Mouse (Mus musculus): Measurements from ENCODE around the gene Myo5c. TPM values are rescaled to one million over a fixed set of nuclear protein-coding genes. Genes with fewer than 3 reads are reported as not detected.

The Myo5c gene
- polyA plus RNA-seq, 1 experiment from 2014 or later = 0.47 TPM

- Histone ChIP-seq H3K4me3 (replicated peaks; ENCODE audit: low read length) (no peak overlapping the region), H3K27me3 (replicated peaks; ENCODE audit: control insufficient read depth, insufficient read depth, low read length) (no peaks in the 10 kb centered on the region), H3K4me2 (ENCODE audit: low read length) (no peak overlapping the region), H3K27ac (ENCODE audit: low read length) (no peak overlapping the region), H3K9ac (replicated peaks; ENCODE audit: low read depth, low read length) (no peak overlapping the region), H3K9me3 (ENCODE audit: control insufficient read depth, low read length) (no peaks in the 10 kb centered on the region), H3K36me3 (ENCODE audit: control insufficient read depth, insufficient read depth) (peaks cover 4% of the 10 kb centered on the region), H3K4me1 (replicated peaks; ENCODE audit: control insufficient read depth, insufficient read depth, low read length) (no peaks in the 10 kb centered on the region)
- 91% methylated on average over 3 of the region's 3 CpGs for WGBS
- ATAC-seq = no peak
Observed at GRCm38 (mm10) chr9:75328047-75328446, 96.2 kb downstream of the Myo5c start.

GRCm38 (mm10) chr9:75330821-75331220, 99.0 kb downstream of the Myo5c start:
- ATAC-seq = no peak
- H3K36me3 ChIP-seq (ENCODE audit: control insufficient read depth, insufficient read depth) = peaks cover 6% of the 10 kb centered on the region

DNA sequence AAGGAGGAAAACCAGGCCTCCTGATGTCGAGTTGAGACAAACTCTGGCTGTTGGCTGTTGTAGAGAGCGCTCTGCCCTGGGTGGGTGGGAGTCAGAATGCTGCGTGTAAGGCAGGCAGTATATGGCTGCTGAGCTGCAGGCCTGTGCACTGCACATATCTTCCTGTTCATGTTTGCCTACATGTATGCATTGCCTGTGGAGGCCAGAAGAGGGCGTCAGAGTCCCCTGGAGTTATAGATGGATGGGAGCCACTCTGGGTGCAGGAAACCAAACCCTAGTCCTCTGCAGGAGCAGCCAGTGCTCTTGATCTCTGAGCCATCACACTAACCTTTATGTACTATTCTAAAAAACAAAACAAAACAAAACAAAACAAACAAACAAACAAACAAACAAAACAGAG, 102.6 kb downstream of the Myo5c start:
- Histone ChIP-seq H3K9ac (replicated peaks; ENCODE audit: low read depth, low read length) (no peak overlapping the region), H3K9me3 (ENCODE audit: control insufficient read depth, low read length) (no peaks in the 10 kb centered on the region), H3K27me3 (replicated peaks; ENCODE audit: control insufficient read depth, insufficient read depth, low read length) (no peaks in the 10 kb centered on the region), H3K36me3 (ENCODE audit: control insufficient read depth, insufficient read depth) (peaks cover 19% of the 10 kb centered on the region), H3K27ac (ENCODE audit: low read length) (no peak overlapping the region), H3K4me3 (replicated peaks; ENCODE audit: low read length) (no peak overlapping the region), H3K4me1 (replicated peaks; ENCODE audit: control insufficient read depth, insufficient read depth, low read length) (no peaks in the 10 kb centered on the region), H3K4me2 (ENCODE audit: low read length) (no peak overlapping the region)
- WGBS = 84% methylated on average over 4 of the region's 4 CpGs
- ATAC-seq = no peak

More at GRCm38 (mm10) chr9:75330821-75331220, 99.0 kb downstream of the Myo5c start:
- 91% methylated on average over 8 of the region's 8 CpGs for WGBS
- H3K4me3 ChIP-seq (replicated peaks; ENCODE audit: low read length) = no peak overlapping the region
- no peaks in the 10 kb centered on the region for H3K4me1 ChIP-seq (replicated peaks; ENCODE audit: control insufficient read depth, insufficient read depth, low read length)
- H3K4me2 ChIP-seq (ENCODE audit: low read length) = no peak overlapping the region
- no peak overlapping the region for H3K9ac ChIP-seq (replicated peaks; ENCODE audit: low read depth, low read length)
- no peaks in the 10 kb centered on the region for H3K27me3 ChIP-seq (replicated peaks; ENCODE audit: control insufficient read depth, insufficient read depth, low read length)
- H3K9me3 ChIP-seq (ENCODE audit: control insufficient read depth, low read length) = no peaks in the 10 kb centered on the region
- no peak overlapping the region for H3K27ac ChIP-seq (ENCODE audit: low read length)

DNA sequence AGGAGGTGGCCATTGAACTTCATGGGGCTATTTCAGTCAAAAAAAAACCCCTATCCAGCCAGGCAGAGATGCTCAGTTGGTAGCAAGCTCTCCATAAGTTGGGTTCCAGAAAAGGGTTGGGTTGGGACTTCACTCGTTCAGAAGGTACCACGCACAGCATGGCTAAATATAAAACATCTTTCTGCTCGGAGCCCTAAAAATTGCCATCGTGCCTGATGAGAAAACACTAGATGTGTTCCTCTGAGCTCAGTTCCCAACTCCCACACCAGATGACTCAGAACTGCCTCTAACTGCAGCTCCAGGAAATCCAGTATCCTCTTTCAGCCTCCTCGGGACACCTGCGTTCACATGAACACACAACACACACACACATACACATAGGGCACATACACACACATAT, 106.2 kb downstream of the Myo5c start:
- Histone ChIP-seq H3K4me2 (ENCODE audit: low read length) (no peak overlapping the region), H3K9me3 (ENCODE audit: control insufficient read depth, low read length) (no peaks in the 10 kb centered on the region), H3K27ac (ENCODE audit: low read length) (no peak overlapping the region), H3K9ac (replicated peaks; ENCODE audit: low read depth, low read length) (no peak overlapping the region), H3K4me3 (replicated peaks; ENCODE audit: low read length) (no peak overlapping the region), H3K36me3 (ENCODE audit: control insufficient read depth, insufficient read depth) (peaks cover 18% of the 10 kb centered on the region), H3K4me1 (replicated peaks; ENCODE audit: control insufficient read depth, insufficient read depth, low read length) (no peaks in the 10 kb centered on the region), H3K27me3 (replicated peaks; ENCODE audit: control insufficient read depth, insufficient read depth, low read length) (no peaks in the 10 kb centered on the region)
- ATAC-seq = no peak
- WGBS = 94% methylated on average over 6 of the region's 6 CpGs

DNA sequence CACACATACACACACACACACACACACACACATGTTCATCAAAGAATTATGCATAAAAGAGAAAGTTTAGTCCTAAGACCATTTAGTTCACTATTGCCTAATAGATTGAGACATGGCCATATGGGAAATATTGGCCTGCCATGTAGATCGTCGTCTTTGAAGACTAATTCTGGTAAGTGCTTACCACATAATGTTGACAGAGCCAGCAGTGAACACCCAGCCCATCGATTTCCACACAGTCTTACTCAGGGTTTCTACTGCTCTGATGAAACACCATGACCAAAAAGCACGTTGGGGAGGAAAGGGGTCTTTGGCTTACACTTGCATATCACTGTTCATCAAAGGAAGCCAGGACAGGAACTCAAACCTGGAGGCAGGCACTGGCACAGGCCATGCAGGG, 110.6 kb downstream of the Myo5c start:
- Histone ChIP-seq H3K4me3 (replicated peaks; ENCODE audit: low read length) (no peak overlapping the region), H3K9ac (replicated peaks; ENCODE audit: low read depth, low read length) (no peak overlapping the region), H3K36me3 (ENCODE audit: control insufficient read depth, insufficient read depth) (peaks cover 19% of the 10 kb centered on the region), H3K27me3 (replicated peaks; ENCODE audit: control insufficient read depth, insufficient read depth, low read length) (no peaks in the 10 kb centered on the region), H3K4me1 (replicated peaks; ENCODE audit: control insufficient read depth, insufficient read depth, low read length) (no peaks in the 10 kb centered on the region), H3K27ac (ENCODE audit: low read length) (no peak overlapping the region), H3K9me3 (ENCODE audit: control insufficient read depth, low read length) (no peaks in the 10 kb centered on the region), H3K4me2 (ENCODE audit: low read length) (no peak overlapping the region)
- 91% methylated on average over 4 of the region's 4 CpGs for WGBS
- ATAC-seq = no peak

DNA sequence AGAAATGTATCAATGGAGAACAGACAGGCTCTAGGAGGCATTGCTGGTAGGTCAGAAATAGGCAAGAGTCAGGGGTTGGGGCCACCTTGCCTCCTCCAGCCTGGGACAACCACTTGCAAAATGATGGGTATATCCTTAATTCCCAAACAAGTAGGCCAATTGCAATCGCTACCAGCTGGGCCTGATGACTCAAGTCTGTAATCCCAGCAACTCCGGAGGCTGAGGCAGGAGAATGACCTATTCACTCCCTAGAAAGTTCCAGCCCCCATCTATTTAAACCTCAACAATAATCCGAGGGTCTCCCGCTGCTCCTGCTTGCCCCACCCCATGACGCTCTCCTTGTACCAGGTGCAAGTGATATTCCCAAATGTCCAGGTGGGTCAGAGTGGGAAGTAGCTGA, 115.6 kb downstream of the Myo5c start, which contains the start of gene Bcl2l10:
Gene Bcl2l10, plus strand, starts transcription at position 301 of the 400 bp plus-strand sequence.
- no peak within 1 kb of the TSS for H3K9ac ChIP-seq (replicated peaks; ENCODE audit: low read depth, low read length)
- H3K4me3 ChIP-seq (replicated peaks; ENCODE audit: low read length) = no peak within 1 kb of the TSS
- H3K4me2 ChIP-seq (ENCODE audit: low read length) = no peak within 1 kb of the TSS
- H3K4me1 ChIP-seq (replicated peaks; ENCODE audit: control insufficient read depth, insufficient read depth, low read length) = no peaks in the 10 kb centered on the region
- ATAC-seq = no peak
- H3K27me3 ChIP-seq (replicated peaks; ENCODE audit: control insufficient read depth, insufficient read depth, low read length) = no peaks in the 10 kb centered on the region
- WGBS = 87% methylated on average over 5 of the region's 5 CpGs
- no peak within 1 kb of the TSS for H3K27ac ChIP-seq (ENCODE audit: low read length)
- H3K9me3 ChIP-seq (ENCODE audit: control insufficient read depth, low read length) = no peaks in the 10 kb centered on the region
- H3K36me3 ChIP-seq (ENCODE audit: control insufficient read depth, insufficient read depth) = peaks cover 4% of the 10 kb centered on the region

- peaks cover 4% of the 10 kb centered on the region; the same call in 1 of the 2 replicates for H3K36me3 ChIP-seq (ENCODE audit: control insufficient read depth, insufficient read depth)
- H3K4me3 ChIP-seq (replicated peaks; ENCODE audit: low read length) = no peak overlapping the region
- H3K27ac ChIP-seq (ENCODE audit: low read length) = no peak overlapping the region
- no peak overlapping the region for H3K4me2 ChIP-seq (ENCODE audit: low read length)
- no peak overlapping the region for H3K9ac ChIP-seq (replicated peaks; ENCODE audit: low read depth, low read length)
- ATAC-seq = no peak
- H3K4me1 ChIP-seq (replicated peaks; ENCODE audit: control insufficient read depth, insufficient read depth, low read length) = no peaks in the 10 kb centered on the region
- H3K9me3 ChIP-seq (ENCODE audit: control insufficient read depth, low read length) = no peaks in the 10 kb centered on the region
- 95% methylated on average over 17 of the region's 17 CpGs for WGBS
- H3K27me3 ChIP-seq (replicated peaks; ENCODE audit: control insufficient read depth, insufficient read depth, low read length) = no peaks in the 10 kb centered on the region
Observed at GRCm38 (mm10) chr9:75348066-75348465, 116.2 kb downstream of the Myo5c start.

- ATAC-seq = no peak
- Histone ChIP-seq H3K4me3 (replicated peaks; ENCODE audit: low read length) (no peak overlapping the region), H3K27ac (ENCODE audit: low read length) (no peak overlapping the region), H3K27me3 (replicated peaks; ENCODE audit: control insufficient read depth, insufficient read depth, low read length) (no peaks in the 10 kb centered on the region), H3K36me3 (ENCODE audit: control insufficient read depth, insufficient read depth) (peaks cover 3% of the 10 kb centered on the region; the same call in 1 of the 2 replicates), H3K9me3 (ENCODE audit: control insufficient read depth, low read length) (no peaks in the 10 kb centered on the region), H3K4me1 (replicated peaks; ENCODE audit: control insufficient read depth, insufficient read depth, low read length) (no peaks in the 10 kb centered on the region), H3K4me2 (ENCODE audit: low read length) (no peak overlapping the region), H3K9ac (replicated peaks; ENCODE audit: low read depth, low read length) (no peak overlapping the region)
- 19% methylated on average over 3 of the region's 3 CpGs for WGBS
Observed at GRCm38 (mm10) chr9:75348641-75349040, 116.8 kb downstream of the Myo5c start.

GRCm38 (mm10) chr9:75353094-75353493, 121.3 kb downstream of the Myo5c start:
- H3K4me3 ChIP-seq (replicated peaks; ENCODE audit: low read length) = no peak overlapping the region
- H3K9me3 ChIP-seq (ENCODE audit: control insufficient read depth, low read length) = no peaks in the 10 kb centered on the region
- no peaks in the 10 kb centered on the region for H3K27me3 ChIP-seq (replicated peaks; ENCODE audit: control insufficient read depth, insufficient read depth, low read length)
- H3K36me3 ChIP-seq (ENCODE audit: control insufficient read depth, insufficient read depth) = no peaks in the 10 kb centered on the region
- H3K4me2 ChIP-seq (ENCODE audit: low read length) = no peak overlapping the region
- WGBS = 77% methylated on average over 8 of the region's 8 CpGs
- no peak overlapping the region for H3K9ac ChIP-seq (replicated peaks; ENCODE audit: low read depth, low read length)
- H3K4me1 ChIP-seq (replicated peaks; ENCODE audit: control insufficient read depth, insufficient read depth, low read length) = no peaks in the 10 kb centered on the region
- no peak overlapping the region for H3K27ac ChIP-seq (ENCODE audit: low read length)
- no peak for ATAC-seq
